Mouse (Mus musculus) adipose tissue, adult 10 weeks (tissue): Measurements from ENCODE around the gene Mettl21a. TPM values are rescaled to one million over a fixed set of nuclear protein-coding genes. Genes with fewer than 3 reads are reported as not detected.

ENCODE experiments used
- polyA plus RNA-seq: library from polyadenylated mRNA; stranded (reverse); fragments of 350-450 nt; fragmentation: Illumina TruSeq; extraction: RNeasy Lipid Tissue Mini Kit (QIAGEN cat#74804); gene quantifications from one replicate; pipeline ENCODE4 v1.2.3, GENCODE M21; 2014; ENCODE audit warnings: low read depth, low replicate concordance

Mettl21a gene
- polyA plus RNA-seq = 12.3 TPM

DNA sequence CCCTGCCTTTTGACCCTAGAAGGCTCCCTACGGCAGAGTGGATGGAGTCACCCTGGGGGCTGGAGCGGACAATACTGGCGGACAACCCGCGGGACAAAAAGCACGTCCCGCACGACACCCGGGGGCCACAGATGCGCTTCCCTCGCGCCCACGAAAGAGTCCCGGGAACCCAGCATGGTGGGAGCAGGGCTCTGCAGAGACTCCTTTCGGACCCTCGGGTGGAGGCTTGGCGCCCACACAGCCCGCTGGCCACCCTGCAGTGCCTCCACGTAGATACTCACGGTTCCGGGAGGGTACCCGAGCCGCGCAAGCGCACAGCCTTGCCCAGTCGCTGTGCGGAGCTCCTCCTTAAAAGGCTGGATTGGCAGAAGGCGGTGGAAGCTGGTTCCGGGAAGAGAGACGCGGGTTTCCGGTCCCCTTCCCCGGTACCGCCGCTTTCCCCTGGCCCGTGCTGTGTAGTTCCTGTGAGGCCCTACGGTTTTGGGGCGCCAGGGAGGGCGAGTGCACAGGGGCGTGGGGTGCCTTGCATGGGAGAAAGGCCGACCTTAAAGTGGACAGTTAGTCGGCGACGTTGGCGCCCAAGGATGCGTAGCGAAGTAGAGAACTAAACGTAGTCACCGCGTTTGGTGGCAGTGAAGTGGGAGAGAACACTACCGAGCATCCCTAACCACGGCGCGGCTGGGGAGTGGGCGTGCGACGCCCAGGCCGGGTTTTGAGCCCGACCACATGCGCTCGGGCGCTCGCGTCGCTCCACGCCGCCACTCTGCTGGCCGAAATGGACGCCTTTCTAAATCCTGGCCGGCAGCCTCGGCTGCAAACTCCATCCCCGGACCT is at the start of gene Mettl21a:
TSS of gene Mettl21a (minus strand) at position 362 of the 834 bp plus-strand sequence.

Other genes starting within 250 kb of the Mettl21a start
- 10.3 TPM for gene Creb1, start 84.6 kb downstream of the Mettl21a start, polyA plus RNA-seq
- 17.9 TPM for gene Ccnyl1, start 73.2 kb upstream of the Mettl21a start, polyA plus RNA-seq
- gene Fzd5, start 120.5 kb upstream of the Mettl21a start, polyA plus RNA-seq = 5.7 TPM